29 mouse cellular contexts compared by ENCODE assay signal in the genomic region with DNA sequence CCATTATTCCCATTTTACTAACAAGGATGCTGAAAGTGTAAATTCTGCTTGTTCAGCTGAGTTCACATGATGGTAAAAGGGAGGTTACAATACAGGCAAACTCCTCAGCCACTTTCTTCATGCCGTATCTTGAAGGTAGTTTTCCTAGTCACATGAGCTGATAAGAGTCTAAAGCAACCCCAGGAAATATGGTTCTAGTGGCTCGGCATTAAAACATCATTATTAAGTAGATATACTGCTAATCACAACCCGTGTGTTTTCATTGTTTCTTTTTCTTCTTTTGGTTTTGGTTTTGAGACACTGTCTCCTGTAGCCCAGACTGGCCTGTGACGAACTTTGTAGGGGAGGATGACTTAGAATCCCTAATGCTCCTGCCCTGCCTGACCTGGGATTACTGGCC. TPM values are rescaled to one million over a fixed set of nuclear protein-coding genes. Genes with fewer than 3 reads are reported as not detected.
DNase-seq lines count a peak whose midpoint lies in the region; ATAC-seq and TF ChIP-seq lines count a peak whose summit lies in the region.
"Had no signal": no experiment of that assay in that cellular context is flagged by ENCODE, and none has a peak within 500 bp of the region (broad histone marks: within the 10 kb centered on the region; RNA-seq: fewer than 3 reads in every experiment).

No protein-coding gene starts in this region.

- no peak for TF ChIP-seq POLR2A in kidney, adult 2 months (IDR thresholded peaks at IDR 0.05; ENCODE audit: low read depth, low read length)
- no peak for TF ChIP-seq POLR2A in MEL (IDR thresholded peaks at IDR 0.05; ENCODE audit: control insufficient read depth in 1 of 2, insufficient read depth in 1 of 2, low read depth in 1 of 2, low read length in 2 of 2, poor library complexity in 1 of 2)

- TF ChIP-seq RAD21 in MEL (IDR thresholded peaks at IDR 0.05; ENCODE audit: low read depth, low read length) = no peak

- H3K36me3 ChIP-seq in kidney, adult 2 months (ENCODE audit: control insufficient read depth, insufficient read depth, low read length) = no peaks in the 10 kb centered on the region
- peaks cover 6 to 48% of the 10 kb centered on the region in 2 experiments for H3K36me3 ChIP-seq in MEL (ENCODE audit: control insufficient read depth in 1 of 2, insufficient read depth in 2 of 2, low read length in 2 of 2)
- H3K36me3 ChIP-seq in liver, postnatal 0 days (replicated peaks; ENCODE audit: insufficient read depth, low read length) = peaks cover 11% of the 10 kb centered on the region
- H3K36me3 ChIP-seq: forebrain, embryonic 15.5 days; heart, embryonic 12.5 days; stomach, embryonic 15.5 days had no signal

- peak overlapping the region; percentile 98 for H3K9ac ChIP-seq in MEL (ENCODE audit: control insufficient read depth, low read depth, low read length, poor library complexity, severe bottlenecking)
- H3K9ac ChIP-seq in liver, postnatal 0 days (replicated peaks) = 0 out of 2 replicates have a peak overlapping the region, but pooled peaks have one; percentile 26
- H3K9ac ChIP-seq: forebrain, embryonic 15.5 days; heart, embryonic 12.5 days; hindbrain, embryonic 13.5 days; stomach, embryonic 15.5 days had no signal

- 70% methylated on average over 4 of the region's 4 CpGs for WGBS in kidney, adult 2 months
- WGBS in liver, postnatal 0 days (ENCODE audit: insufficient replicate concordance) = 40% methylated on average over 4 of the region's 4 CpGs

- H3K4me2 ChIP-seq in liver, postnatal 0 days (ENCODE audit: low read depth, low read length) = peak overlapping the region; percentile 78

- H3K9me3 ChIP-seq in MEL (replicated peaks; ENCODE audit: insufficient read depth, low read length) = no peaks in the 10 kb centered on the region
- no peaks in the 10 kb centered on the region for H3K9me3 ChIP-seq in liver, postnatal 0 days (ENCODE audit: low read length)
- H3K9me3 ChIP-seq: forebrain, embryonic 15.5 days; G1E; heart, embryonic 12.5 days; hindbrain, embryonic 13.5 days; limb, embryonic 10.5 days; neural tube, embryonic 13.5 days; stomach, embryonic 15.5 days had no signal

- peak; percentile 21 for DNase-seq in kidney, adult 2 months
- no peak for DNase-seq in kidney, postnatal 4 days
- peak; percentile 76 for DNase-seq in MEL (ENCODE audit: low read depth, low spot score)
- no peak for DNase-seq in liver, postnatal 0 days
- DNase-seq in heart, postnatal 10 days = no peak
- DNase-seq: adrenal gland, postnatal 14 days; cerebellum, adult 11-12 months; cerebellum, postnatal 14 days; gastrocnemius, postnatal 10 days; heart, adult 11 months; heart, postnatal 36 days; kidney, adult 11 months; kidney, postnatal 10 days; lung, postnatal 14 days; thymus, postnatal 25 days had no signal

- H3K79me2 ChIP-seq in MEL (ENCODE audit: control insufficient read depth, insufficient read depth, low read length, poor library complexity) = peaks cover 84% of the 10 kb centered on the region

- TF ChIP-seq EP300 in MEL (IDR thresholded peaks at IDR 0.05; ENCODE audit: low read depth in 1 of 2, low read length in 2 of 2) = peak; percentile 24 to 74; a peak in 3 of 4 replicates
- TF ChIP-seq EP300 in liver, postnatal 0 days (IDR thresholded peaks at IDR 0.05; ENCODE audit: low read depth) = no peak

- no peak overlapping the region for H3K27ac ChIP-seq in kidney, adult 2 months (ENCODE audit: insufficient read depth, low read depth, low read length)
- H3K27ac ChIP-seq in MEL (ENCODE audit: control insufficient read depth, low read depth, low read length) = peak overlapping the region; percentile 93
- peak overlapping the region; percentile 69; the same call in 1 of the 2 replicates for H3K27ac ChIP-seq in liver, postnatal 0 days (ENCODE audit: low read depth)
- H3K27ac ChIP-seq: forebrain, embryonic 15.5 days; hindbrain, embryonic 13.5 days; stomach, embryonic 15.5 days had no signal

- TF ChIP-seq CTCF in kidney, adult 2 months (conservative IDR thresholded peaks at IDR 0.05; ENCODE audit: insufficient read depth, insufficient read length, low read depth, low read length) = no peak
- TF ChIP-seq CTCF in MEL (IDR thresholded peaks at IDR 0.05 in 2 of 3, conservative IDR thresholded peaks at IDR 0.05 in 1 of 3; ENCODE audit: control insufficient read depth in 1 of 3, insufficient read depth in 1 of 3, low read depth in 2 of 3, low read length in 3 of 3, poor library complexity in 1 of 3, severe bottlenecking in 1 of 3) = no peak
- no peak for TF ChIP-seq CTCF in liver, postnatal 0 days (IDR thresholded peaks at IDR 0.05; ENCODE audit: low read depth)

- no peaks in the 10 kb centered on the region for H3K4me1 ChIP-seq in kidney, adult 2 months (ENCODE audit: control insufficient read depth, insufficient read depth, low read length)
- H3K4me1 ChIP-seq in MEL (ENCODE audit: control insufficient read depth in 1 of 2, insufficient read depth in 2 of 2, low read length in 2 of 2) = peaks cover 20 to 33% of the 10 kb centered on the region in 2 experiments
- H3K4me1 ChIP-seq in liver, postnatal 0 days (ENCODE audit: insufficient read depth) = peaks cover 20% of the 10 kb centered on the region; the same call in 1 of the 2 replicates

- no peak overlapping the region for H3K4me3 ChIP-seq in kidney, adult 2 months (ENCODE audit: insufficient read depth, low read depth, low read length)
- H3K4me3 ChIP-seq in MEL (ENCODE audit: control insufficient read depth in 1 of 2, insufficient read depth in 1 of 2, low read depth in 2 of 2, low read length in 2 of 2) = peak overlapping the region; percentile 86 to 97
- H3K4me3 ChIP-seq in liver, postnatal 0 days (ENCODE audit: low read depth, low read length) = peak overlapping the region; percentile 74
- H3K4me3 ChIP-seq: myocyte; stomach, embryonic 15.5 days had no signal

- ATAC-seq in erythroid progenitor cell, adult 5-6 weeks (replicated peaks; ENCODE audit: low FRiP score, poor library complexity, severe bottlenecking) = 0 out of 2 replicates have a peak, but pooled peaks have one; percentile 30
- ATAC-seq in liver, postnatal 0 days = no peak
- ATAC-seq in activated CD4-positive, CD25-positive, alpha-beta regulatory T cell, adult 4 months = no peak
- ATAC-seq: forebrain, embryonic 15.5 days; midbrain, embryonic 16.5 days had no signal

- intact Hi-C loops in heart, postnatal 10 days (cut with DNase I) = no loop called here

- peaks cover 3% of the 10 kb centered on the region for H3K27me3 ChIP-seq in kidney, adult 2 months (replicated peaks; ENCODE audit: control insufficient read depth, insufficient read depth, low read length)
- no peaks in the 10 kb centered on the region for H3K27me3 ChIP-seq in MEL (ENCODE audit: control insufficient read depth in 1 of 2, insufficient read depth in 2 of 2, low read length in 2 of 2)
- H3K27me3 ChIP-seq in liver, postnatal 0 days (ENCODE audit: insufficient read depth, low read length) = no peaks in the 10 kb centered on the region

TF ChIP-seq in MEL, 35 proteins besides CTCF, POLR2A, EP300 and RAD21 (continues in another document):
- TF ChIP-seq MYC (IDR thresholded peaks at IDR 0.05; ENCODE audit: low read depth, low read length) (0 out of 2 replicates have a peak, but pooled peaks have one; percentile 53), MXI1 (IDR thresholded peaks at IDR 0.05; ENCODE audit: low read depth, low read length) (peak; percentile 55; the same call in 1 of the 2 replicates), TCF12 (IDR thresholded peaks at IDR 0.05; ENCODE audit: low read depth, low read length) (peak; percentile 27; the same call in 1 of the 2 replicates), ETS1 (IDR thresholded peaks at IDR 0.05; ENCODE audit: low read depth, low read length) (peak; percentile 85), SMC3 (IDR thresholded peaks at IDR 0.05; ENCODE audit: low read depth, low read length) (no peak), ZNF384 (IDR thresholded peaks at IDR 0.05; ENCODE audit: low read depth, low read length) (no peak), GATA1 (IDR thresholded peaks at IDR 0.05; ENCODE audit: low read depth, low read length) (peak; percentile 82), CHD2 (IDR thresholded peaks at IDR 0.05; ENCODE audit: low read length) (no peak)

RNA-seq across cellular contexts. Expression of gene Lmo2, which starts 10.4 kb away (rescaled TPM):
- 18.5 and 20.8 TPM in 2 replicates for polyA plus RNA-seq in kidney, adult 2 months (2012; rRNA removed)
- 258 and 278 TPM in 2 replicates for total RNA-seq in MEL (2012; rRNA removed)
- polyA plus RNA-seq in MEL (2012; ENCODE audit: insufficient read depth in 1 of 2, insufficient read length in 2 of 2, low read depth in 1 of 2, low replicate concordance in 2 of 2, missing spikeins in 1 of 2) = 100 to 1,000 TPM in 1 of 2 experiments, 10 to 100 TPM in 1; 96.2 to 184 TPM
- 633 and 653 TPM in 2 replicates for total RNA-seq in erythroid progenitor cell, adult 5-6 weeks (2015; ENCODE audit: low replicate concordance)
- total RNA-seq in erythroid progenitor cell, adult 5-6 weeks (2017; ENCODE audit: low replicate concordance) = 362 and 409 TPM in 2 replicates
- 58.8 and 63.7 TPM in 2 replicates for polyA plus RNA-seq in liver, postnatal 0 days (2015; fragmentation: Nextera tagmentation; extraction: Ambion mirVana)
- 10 to 100 TPM; 20.8 to 25.1 TPM for total RNA-seq in heart, postnatal 10 days (2021)
- 1 to 10 TPM in 1 of 2 experiments, under 1 TPM in 1; 0.21 to 1.6 TPM for polyA plus RNA-seq in activated CD4-positive, CD25-positive, alpha-beta regulatory T cell, adult 4 months (2017; shearing (Covaris generic))

RNA-seq across cellular contexts. Expression of gene Fbxo3, which starts 59.3 kb away (rescaled TPM):
- polyA plus RNA-seq in kidney, adult 2 months (2012; rRNA removed) = 22.3 and 25.0 TPM in 2 replicates
- total RNA-seq in MEL (2012; rRNA removed) = 30.9 and 32.7 TPM in 2 replicates
- polyA plus RNA-seq in MEL (2012; ENCODE audit: insufficient read depth in 1 of 2, insufficient read length in 2 of 2, low read depth in 1 of 2, low replicate concordance in 2 of 2, missing spikeins in 1 of 2) = 10 to 100 TPM; 41.9 to 55.4 TPM
- total RNA-seq in erythroid progenitor cell, adult 5-6 weeks (2015; ENCODE audit: low replicate concordance) = 84.3 and 95.2 TPM in 2 replicates
- 96.8 and 101 TPM in 2 replicates for total RNA-seq in erythroid progenitor cell, adult 5-6 weeks (2017; ENCODE audit: low replicate concordance)
- 41.6 and 41.9 TPM in 2 replicates for polyA plus RNA-seq in liver, postnatal 0 days (2015; fragmentation: Nextera tagmentation; extraction: Ambion mirVana)
- 10 to 100 TPM; 47.6 to 53.3 TPM for total RNA-seq in heart, postnatal 10 days (2021)
- polyA plus RNA-seq in activated CD4-positive, CD25-positive, alpha-beta regulatory T cell, adult 4 months (2017; shearing (Covaris generic)) = 10 to 100 TPM; 44.4 to 46.3 TPM

RNA-seq across cellular contexts. Expression of gene 4931422A03Rik, which starts 60.0 kb away (rescaled TPM):
- not detected in 2 replicates for polyA plus RNA-seq in kidney, adult 2 months (2012; rRNA removed)
- 0.50 TPM in 1 of 2 replicates, not detected in the other for total RNA-seq in MEL (2012; rRNA removed)
- polyA plus RNA-seq in MEL (2012; ENCODE audit: insufficient read depth in 1 of 2, insufficient read length in 2 of 2, low read depth in 1 of 2, low replicate concordance in 2 of 2, missing spikeins in 1 of 2) = 1 to 10 TPM in 1 of 2 experiments, not detected in 1; 4.9 TPM
- total RNA-seq in erythroid progenitor cell, adult 5-6 weeks (2015; ENCODE audit: low replicate concordance) = 5.8 TPM in 1 of 2 replicates, not detected in the other
- not detected in 2 replicates for total RNA-seq in erythroid progenitor cell, adult 5-6 weeks (2017; ENCODE audit: low replicate concordance)
- polyA plus RNA-seq in liver, postnatal 0 days (2015; fragmentation: Nextera tagmentation; extraction: Ambion mirVana) = 1.0 and 1.5 TPM in 2 replicates
- total RNA-seq in heart, postnatal 10 days (2021) = not detected
- polyA plus RNA-seq in activated CD4-positive, CD25-positive, alpha-beta regulatory T cell, adult 4 months (2017; shearing (Covaris generic)) = under 1 TPM in 1 of 2 experiments, not detected in 1; 0.59 TPM
- total RNA-seq: adrenal gland, postnatal 14 days; gastrocnemius, postnatal 10 days; heart, postnatal 36 days; layer of hippocampus, adult 18-20 months; layer of hippocampus, postnatal 14 days; liver, adult 2 months had no signal
- polyA plus RNA-seq: G1E; liver, adult 2 months had no signal

Comparison
In these comparisons a context has a peak if more than half of its experiments do, and no peak if none do; other contexts are left out.
1. DNase-seq: peak in kidney, adult 2 months (single experiment) and MEL (single experiment); none in kidney, postnatal 4 days (0 of 2), liver, postnatal 0 days (single experiment) and heart, postnatal 10 days (0 of 2).